Mouse (Mus musculus) liver (tissue): Measurements from ENCODE around the gene Maats1.
"Not testable (repeated sequence)": the region's sequence is repeated elsewhere in the genome, so short reads cannot be mapped to it uniquely, and the experiment has no call there.

Source experiments
- DNase-seq: peaks from one replicate; pipeline ENCODE4 v3.0.0-alpha.2; 2020; ENCODE audit warnings: mixed read lengths

Gene Maats1

GRCm38 (mm10) chr16:38346529-38347325 is 4.8 kb upstream of the Maats1 start, which contains the start of the genes Cox17 and Gm21987:
Gene Cox17, plus strand, starts transcription at chr16:38346991.
Gene Gm21987, plus strand, starts transcription at chr16:38347040.
- DNase-seq: peak; percentile 93

GRCm38 (mm10) chr16:38344941-38345725 is 3.2 kb upstream of the Maats1 start:
- no peak for DNase-seq

DNA sequence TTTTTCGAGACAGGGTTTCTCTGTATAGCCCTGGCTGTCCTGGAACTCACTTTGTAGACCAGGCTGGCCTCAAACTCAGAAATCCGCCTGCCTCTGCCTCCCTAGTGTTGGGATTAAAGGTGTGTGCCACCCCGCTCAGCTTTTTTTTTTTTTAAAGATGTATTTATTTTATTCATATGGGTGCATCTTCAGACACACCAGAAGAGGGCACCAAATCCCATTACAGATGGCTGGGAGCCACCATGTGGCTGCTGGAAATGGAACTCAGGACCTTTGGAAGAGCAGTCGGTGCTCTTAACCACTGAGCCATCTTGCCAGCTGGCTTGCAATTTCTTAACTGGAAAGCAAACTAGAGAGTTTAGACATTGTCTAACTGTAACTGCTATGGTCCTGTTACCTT is 3.9 kb downstream of the Maats1 start:
- not testable (repeated sequence) for DNase-seq

GRCm38 (mm10) chr16:38334431-38334830 is 7.5 kb downstream of the Maats1 start:
- DNase-seq: no peak

- DNase-seq: no peak
Measured at GRCm38 (mm10) chr16:38329340-38329739, 12.6 kb downstream of the Maats1 start.

DNA sequence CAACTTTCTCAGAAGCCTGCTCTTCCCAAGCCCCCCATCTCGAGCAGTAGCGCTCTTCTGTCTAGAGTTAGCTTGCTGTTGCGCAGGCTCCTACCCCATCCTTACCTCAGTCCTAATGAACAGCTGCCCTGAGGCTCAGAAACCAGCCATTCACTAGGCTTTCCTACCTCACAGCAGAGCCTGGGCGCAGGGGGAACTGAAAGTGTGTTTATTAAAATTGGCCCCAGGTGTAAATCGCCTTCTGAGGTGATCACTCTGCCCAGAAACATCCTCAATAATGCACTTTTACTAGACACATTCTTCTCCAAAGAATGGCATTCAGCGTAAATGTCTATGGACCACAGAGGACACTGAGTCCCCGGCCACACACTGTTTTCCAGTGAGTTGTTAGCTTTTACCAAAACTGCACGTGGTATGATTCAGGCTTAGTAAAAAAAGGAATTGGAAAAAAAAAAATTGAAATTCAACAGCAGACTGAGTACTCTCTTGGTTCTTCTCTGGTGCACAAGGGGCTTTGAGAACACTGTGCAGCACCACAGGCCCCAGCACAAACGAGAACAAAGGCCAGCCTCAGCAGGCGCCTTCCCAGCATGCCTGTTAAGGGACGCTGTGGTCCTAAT is 15.1 kb downstream of the Maats1 start:
- DNase-seq: no peak

- DNase-seq: no peak
Measured at GRCm38 (mm10) chr16:38324311-38324710, 17.6 kb downstream of the Maats1 start.

- peak; percentile 56 for DNase-seq
Measured at GRCm38 (mm10) chr16:38321452-38321935, 20.4 kb downstream of the Maats1 start.

- DNase-seq: no peak
Measured at GRCm38 (mm10) chr16:38319087-38319486, 22.9 kb downstream of the Maats1 start.

- DNase-seq: no peak
Measured at GRCm38 (mm10) chr16:38318492-38318891, 23.5 kb downstream of the Maats1 start.

DNA sequence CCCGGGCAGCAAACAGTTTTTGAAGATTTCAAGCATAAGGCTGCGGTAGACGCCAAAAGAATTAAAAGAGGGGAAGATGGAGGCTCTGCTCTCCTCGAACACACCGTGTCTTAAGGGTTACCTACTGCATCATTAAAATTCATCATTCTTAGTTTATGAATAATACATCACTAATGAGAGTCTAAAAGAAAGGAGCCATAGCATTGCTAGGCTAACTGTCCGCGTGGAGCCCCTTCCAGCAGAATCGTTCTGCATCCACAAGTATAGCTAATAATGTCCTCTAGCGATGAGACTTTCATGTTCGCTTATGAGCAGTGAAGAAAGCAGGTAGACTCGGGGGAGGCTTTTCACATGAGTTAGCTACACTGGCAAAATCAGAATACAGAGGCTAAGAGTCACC is 33.7 kb downstream of the Maats1 start:
- no peak for DNase-seq

GRCm38 (mm10) chr16:38307651-38308050 is 34.3 kb downstream of the Maats1 start:
- no peak for DNase-seq

DNA sequence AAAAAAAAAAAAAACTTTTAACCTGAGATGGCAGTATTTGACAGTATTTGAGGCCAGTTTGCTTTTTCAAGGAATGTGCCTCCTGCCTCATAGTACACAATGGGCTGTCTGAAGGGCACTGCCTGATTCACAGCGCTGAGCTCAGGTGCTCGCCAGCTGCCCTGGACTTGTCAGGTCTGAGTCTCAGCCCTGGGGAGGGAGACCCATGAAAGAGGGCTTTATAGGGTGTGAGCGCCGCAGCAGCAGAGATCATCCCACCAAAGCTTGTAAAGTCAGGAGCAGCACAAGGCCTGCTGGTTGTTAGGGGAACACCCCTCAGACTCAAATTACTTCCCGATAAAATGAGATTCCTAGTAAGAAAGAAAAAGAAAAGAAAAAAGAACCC is 34.7 kb downstream of the Maats1 start:
- no peak for DNase-seq

DNA sequence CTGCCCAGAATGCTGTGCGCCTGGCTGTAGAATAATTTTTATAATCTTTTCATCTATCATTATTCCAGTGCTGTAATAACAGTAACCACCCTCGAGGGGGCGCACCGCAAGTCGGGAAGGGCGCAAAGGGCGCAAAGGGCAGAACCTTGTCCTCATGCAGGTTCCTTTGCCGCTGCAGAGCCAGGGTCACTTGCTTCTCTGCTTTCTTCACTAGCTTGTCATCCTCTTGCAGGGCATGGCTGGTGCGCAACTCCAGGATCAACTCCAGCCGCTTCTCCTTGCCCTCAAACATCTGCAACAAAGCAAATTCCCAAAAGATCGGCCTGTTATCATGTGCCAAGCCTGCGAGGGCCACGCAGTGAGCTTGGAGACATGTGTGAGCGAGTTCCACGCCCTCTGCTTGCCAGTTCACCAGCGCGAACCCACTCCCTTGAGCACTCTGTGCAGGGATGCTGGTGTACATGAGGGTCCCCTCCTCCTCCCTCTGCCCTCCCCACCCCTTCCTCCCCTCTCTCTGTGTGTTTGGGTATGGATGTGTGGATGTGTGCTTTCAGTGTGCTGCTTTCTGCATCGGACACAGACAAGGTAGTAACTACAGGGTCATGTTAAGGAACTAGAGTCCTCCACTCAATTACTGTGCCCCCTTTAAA is 35.2 kb downstream of the Maats1 start:
- peak; percentile 39 for DNase-seq

DNA sequence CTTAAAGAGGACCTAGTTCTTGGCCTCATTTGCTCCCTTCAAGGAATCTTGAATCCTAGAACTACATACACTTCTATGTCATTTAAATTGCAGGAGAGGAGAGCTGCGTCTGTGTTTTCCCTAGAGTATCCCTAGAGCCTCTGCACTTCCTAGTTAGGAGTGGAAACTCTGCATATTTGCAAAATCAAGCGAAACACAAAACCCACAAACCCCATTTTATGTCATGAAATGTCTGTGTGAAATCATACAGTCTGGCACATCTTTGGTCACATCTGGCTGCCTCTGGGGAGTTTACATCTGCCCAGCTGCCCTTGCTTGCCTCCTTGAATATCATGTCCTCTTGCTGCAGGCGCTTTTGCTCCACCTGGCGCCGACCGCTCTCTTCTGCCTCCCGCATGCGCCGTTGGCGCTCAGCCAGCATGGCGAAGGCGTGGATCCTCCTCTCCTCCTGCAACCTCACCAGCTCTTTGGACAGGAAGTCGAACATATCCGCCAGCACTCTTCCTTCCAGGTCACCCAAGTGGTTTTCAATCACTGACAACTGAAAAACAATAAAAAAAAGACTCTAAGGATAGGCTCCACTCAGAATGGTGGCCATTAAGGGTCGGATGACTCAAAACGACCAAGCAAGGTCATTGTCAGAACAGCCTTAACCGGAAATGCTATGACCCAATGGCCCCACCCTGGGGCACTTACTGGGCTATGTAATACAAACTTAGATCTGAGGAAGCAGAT is 37.3 kb downstream of the Maats1 start:
- DNase-seq: peak; percentile 27

GRCm38 (mm10) chr16:38302367-38302766 is 39.6 kb downstream of the Maats1 start:
- no peak for DNase-seq

DNA sequence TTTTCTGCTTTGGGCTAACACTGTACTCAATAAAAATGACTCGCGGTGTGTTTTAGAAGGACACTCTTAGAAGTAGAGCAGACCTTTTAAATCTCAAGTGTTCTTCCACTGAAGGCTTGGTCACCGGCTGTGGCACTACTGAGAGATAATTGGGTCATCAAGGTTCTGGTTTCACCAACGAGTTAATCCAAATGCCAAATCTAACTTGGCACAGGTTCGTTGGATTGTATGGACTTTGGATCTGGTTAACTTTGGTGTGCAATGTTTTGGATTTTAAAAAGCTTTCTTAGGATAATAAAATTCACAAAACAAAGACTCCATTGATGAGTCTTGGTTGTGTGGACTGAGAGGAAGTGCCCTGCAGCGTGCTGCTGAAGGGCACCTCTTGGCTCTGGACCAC is 43.5 kb downstream of the Maats1 start:
- no peak for DNase-seq

DNA sequence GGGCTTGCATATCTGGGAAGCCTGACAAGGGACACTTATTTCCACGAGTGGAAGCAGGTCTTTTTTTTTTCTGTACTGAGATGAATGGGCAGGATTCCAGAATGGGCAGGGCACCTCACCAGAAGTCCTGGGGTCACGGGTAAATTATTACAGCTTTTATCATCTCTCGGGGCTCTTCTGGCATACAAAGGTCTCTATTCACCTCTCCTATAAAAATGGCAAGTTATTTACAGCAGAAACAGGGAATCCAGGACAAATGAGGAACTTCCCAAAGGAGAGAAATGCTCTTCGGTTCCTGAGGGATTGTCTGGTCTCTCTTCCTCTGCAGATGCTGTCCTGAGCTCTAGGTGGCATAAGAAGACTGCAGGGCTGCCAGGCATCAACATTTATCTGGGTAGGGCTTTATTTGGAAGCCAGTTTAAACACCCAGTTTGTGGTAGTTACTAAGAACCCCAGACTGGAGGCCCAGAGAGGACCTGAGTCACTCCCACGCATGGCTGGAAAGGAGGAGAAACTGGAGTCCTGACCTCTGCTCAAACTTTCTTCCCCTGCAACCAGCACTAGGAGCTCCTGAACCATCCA is 46.5 kb downstream of the Maats1 start:
- no peak for DNase-seq

- DNase-seq: no peak
Measured at GRCm38 (mm10) chr16:38294685-38295348, 47.1 kb downstream of the Maats1 start, which contains the start of gene Nr1i2. Gene Nr1i2, minus strand, starts transcription at chr16:38294824.

DNA sequence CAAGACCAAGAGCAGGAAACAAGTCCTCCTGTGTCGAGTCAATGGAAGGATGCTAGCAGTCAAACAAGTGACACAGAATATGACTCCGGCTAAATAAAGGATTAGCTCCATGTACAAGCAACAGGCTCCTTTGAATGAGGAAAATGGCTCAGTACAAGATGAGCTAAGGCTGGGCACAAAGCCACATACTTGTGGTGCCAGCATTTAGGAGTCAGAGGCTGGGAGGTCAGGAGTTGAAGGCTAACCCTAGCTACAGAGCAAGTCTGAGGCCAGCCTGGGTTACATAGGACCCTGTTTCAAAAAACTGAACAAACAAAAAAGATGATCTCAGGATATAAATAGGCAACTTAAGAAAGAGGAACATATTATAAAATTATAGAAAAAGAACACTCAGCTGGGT is 51.8 kb downstream of the Maats1 start:
- DNase-seq: no peak

DNA sequence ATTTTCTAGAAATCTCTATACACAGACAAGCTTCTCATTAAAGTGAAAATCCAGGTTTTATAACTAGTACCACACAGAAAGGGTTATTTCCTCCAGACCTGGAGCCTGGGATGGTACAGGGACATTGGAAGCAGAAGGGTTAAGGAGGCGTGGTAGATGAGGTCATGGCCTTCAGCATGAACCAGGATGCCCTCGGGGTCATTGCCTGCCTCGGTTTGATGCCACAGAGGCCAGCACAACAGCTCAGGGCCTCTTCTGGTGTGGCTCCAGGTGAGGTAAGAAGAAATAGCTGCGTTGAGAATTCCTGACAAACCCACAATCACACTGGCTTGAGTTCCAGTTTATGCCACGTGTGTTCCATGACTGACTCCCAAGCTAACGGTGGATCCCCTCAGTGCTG is 53.1 kb downstream of the Maats1 start:
- peak; percentile 33 for DNase-seq
